Mouse (Mus musculus) heart, postnatal 0 days (tissue): ENCODE measurements around the gene Psen2. TPM values are rescaled to one million over a fixed set of nuclear protein-coding genes. Genes with fewer than 3 reads are reported as not detected.
A peak's percentile ranks its signal among the peaks of the same experiment; 100 is the strongest.

ENCODE experiments used
- ATAC-seq: fragments of 200-750 bp; cut with Nextera tagmentation; 2 replicates; pipeline ENCODE4 v1.8.0; 2017; ENCODE audit warnings: low read depth, moderate number of reproducible peaks, moderate library complexity; ENCODE audit not compliant: insufficient read depth
- DNase-seq: peaks from one replicate; pipeline ENCODE4 v3.0.0-alpha.2; 2016; ENCODE audit warnings: low spot score
- H3K27ac ChIP-seq: fragments of 300-500 bp; sonication (generic); 2 replicates; pipeline ENCODE4 v1.5.1; 2014; ENCODE audit warnings: low read depth, mild to moderate bottlenecking
- H3K27me3 ChIP-seq: fragments of 300-500 bp; sonication (generic); 2 replicates; pipeline ENCODE4 v1.6.1; 2014; ENCODE audit warnings: low read length, mixed read lengths; ENCODE audit not compliant: control insufficient read depth, insufficient read depth
- H3K36me3 ChIP-seq: fragments of 300-500 bp; sonication (generic); replicated peaks from 2 replicates; pipeline ENCODE4 v1.6.1; 2014; ENCODE audit warnings: low read length, mixed read lengths; ENCODE audit not compliant: control insufficient read depth, insufficient read depth
- H3K4me1 ChIP-seq: fragments of 300-500 bp; sonication (generic); 2 replicates; pipeline ENCODE4 v1.6.1; 2014; ENCODE audit warnings: antibody characterized with exemption; ENCODE audit not compliant: control insufficient read depth, insufficient read depth
- H3K4me2 ChIP-seq: fragments of 300-500 bp; sonication (generic); 2 replicates; pipeline ENCODE4 v1.6.1; 2014; ENCODE audit warnings: low read depth, mild to moderate bottlenecking, low read length, moderate library complexity
- H3K4me3 ChIP-seq: fragments of 300-500 bp; sonication (generic); 2 replicates; pipeline ENCODE4 v1.5.1; 2014; ENCODE audit warnings: low read depth, low read length
- H3K9ac ChIP-seq: fragments of 300-500 bp; sonication (generic); replicated peaks from 2 replicates; pipeline ENCODE4 v1.6.1; 2014; ENCODE audit warnings: low read depth, low read length, mixed read lengths
- H3K9me3 ChIP-seq: fragments of 300-500 bp; sonication (generic); replicated peaks from 2 replicates; pipeline ENCODE4 v1.6.1; 2016; ENCODE audit warnings: low read length; ENCODE audit not compliant: control insufficient read depth
- CTCF ChIP-seq: IDR thresholded peaks from 2 replicates; pipeline ENCODE4 v1.5.1; 2016; ENCODE audit warnings: antibody characterized with exemption, control low read depth, low read depth
- EP300 ChIP-seq: IDR thresholded peaks from 2 replicates; pipeline ENCODE4 v1.6.1; 2016; ENCODE audit warnings: antibody characterized with exemption, low read depth
- WGBS: fragments of 180-500 bp; shearing (Covaris S2); extraction: QIAGEN DNeasy Blood & Tissue Kit; methylation state at CpG from one replicate; pipeline ENCODE4 v1.1.7; 2014; 5-methylcytosine and 5-hydroxymethylcytosine counted together
- polyA plus RNA-seq: library from polyadenylated mRNA; unstranded; fragments of >200 nt; fragmentation: Nextera tagmentation; extraction: Ambion mirVana; gene quantifications from 2 replicates; pipeline ENCODE4 v1.2.1, GENCODE M21; 2015
- total RNA-seq: library from RNA; depleted of rRNA; stranded (reverse); fragments of >200 nt; gene quantifications from 2 replicates; pipeline ENCODE4 v1.2.3, GENCODE M21; 2014; ENCODE audit warnings: low replicate concordance

Gene Psen2
- total and polyA plus RNA-seq, 2 experiments from 2014 or later: 16.4 to 33.3 TPM

GRCm38 (mm10) chr1:180259753-180260152 lies 3.5 kb downstream of the Psen2 start:
- ATAC-seq (no peak), DNase-seq (no peak)
- 34% methylated on average over 2 of the region's 2 CpGs for WGBS
- Histone ChIP-seq H3K27me3 (no peaks in the 10 kb centered on the region), H3K4me3 (no peak overlapping the region), H3K9me3 (no peaks in the 10 kb centered on the region), H3K36me3 (no peaks in the 10 kb centered on the region), H3K4me2 (no peak overlapping the region), H3K27ac (no peak overlapping the region), H3K9ac (no peak overlapping the region), H3K4me1 (peaks cover 9% of the 10 kb centered on the region)
- TF ChIP-seq EP300 (no peak), CTCF (no peak)

GRCm38 (mm10) chr1:180257446-180257845 lies 5.8 kb downstream of the Psen2 start:
- ATAC-seq (no peak), DNase-seq (no peak)
- Histone ChIP-seq H3K4me2 (no peak overlapping the region), H3K4me1 (peaks cover 13% of the 10 kb centered on the region), H3K36me3 (no peaks in the 10 kb centered on the region), H3K27me3 (no peaks in the 10 kb centered on the region), H3K4me3 (no peak overlapping the region), H3K27ac (no peak overlapping the region), H3K9me3 (no peaks in the 10 kb centered on the region), H3K9ac (no peak overlapping the region)
- TF ChIP-seq EP300: no peak
- 93% methylated on average over 6 of the region's 6 CpGs for WGBS

- Histone ChIP-seq H3K36me3 (no peaks in the 10 kb centered on the region), H3K4me1 (peaks cover 13% of the 10 kb centered on the region), H3K4me2 (peak overlapping the region; percentile 91), H3K9me3 (no peaks in the 10 kb centered on the region), H3K4me3 (peak overlapping the region; percentile 85), H3K27ac (peak overlapping the region; percentile 86), H3K9ac (peak overlapping the region; percentile 77; the same call in 1 of the 2 replicates), H3K27me3 (no peaks in the 10 kb centered on the region)
- ATAC-seq: no peak
- no peak for DNase-seq
- 57% methylated on average over 4 of the region's 4 CpGs for WGBS
- TF ChIP-seq EP300: no peak
- no peak for TF ChIP-seq CTCF
These were observed 6.4 kb downstream of the Psen2 start for GRCm38 (mm10) chr1:180256866-180257265.

- Histone ChIP-seq H3K9ac (peak overlapping the region; percentile 77), H3K27ac (peak overlapping the region; percentile 86), H3K27me3 (no peaks in the 10 kb centered on the region), H3K4me1 (peaks cover 13% of the 10 kb centered on the region), H3K36me3 (no peaks in the 10 kb centered on the region), H3K4me3 (peak overlapping the region; percentile 85), H3K4me2 (peak overlapping the region; percentile 91), H3K9me3 (no peaks in the 10 kb centered on the region)
- under 1% methylated on average over 39 of the region's 39 CpGs for WGBS
- peak; percentile 97 for ATAC-seq
- no peak for TF ChIP-seq EP300
- no peak for TF ChIP-seq CTCF
- peak; percentile 91 for DNase-seq
These were observed 7.0 kb downstream of the Psen2 start for GRCm38 (mm10) chr1:180256138-180256674.

GRCm38 (mm10) chr1:180255294-180256117 lies 7.7 kb downstream of the Psen2 start:
- H3K4me3 ChIP-seq: peak overlapping the region; percentile 85
- H3K4me2 ChIP-seq: peak overlapping the region; percentile 91
- no peaks in the 10 kb centered on the region for H3K27me3 ChIP-seq
- ATAC-seq: peak; percentile 70
- H3K4me1 ChIP-seq: peaks cover 13% of the 10 kb centered on the region
- H3K27ac ChIP-seq: peak overlapping the region; percentile 86
- no peak for DNase-seq
- H3K9me3 ChIP-seq: no peaks in the 10 kb centered on the region
- H3K36me3 ChIP-seq: no peaks in the 10 kb centered on the region
- 3% methylated on average over 30 of the region's 33 CpGs for WGBS
- TF ChIP-seq CTCF: no peak
- no peak for TF ChIP-seq EP300
- peak overlapping the region; percentile 77 for H3K9ac ChIP-seq
